Mouse (Mus musculus) neural tube, embryonic 12.5 days (tissue): ENCODE results near the gene Hoxd9. TPM values are rescaled to one million over a fixed set of nuclear protein-coding genes. Genes with fewer than 3 reads are reported as not detected.

Source experiments
- ATAC-seq: fragments of 200-750 bp; cut with Nextera tagmentation; 2 replicates; pipeline ENCODE4 v1.8.0; 2017; ENCODE audit warnings: low read depth, mild to moderate bottlenecking, moderate TSS enrichment, moderate library complexity; ENCODE audit not compliant: low FRiP score
- H3K27ac ChIP-seq: fragments of 300-500 bp; sonication (generic); 2 replicates; pipeline ENCODE4 v1.5.1; 2016
- H3K27me3 ChIP-seq: fragments of 300-500 bp; sonication (generic); replicated peaks from 2 replicates; pipeline ENCODE4 v1.6.1; 2016; ENCODE audit warnings: mild to moderate bottlenecking
- H3K36me3 ChIP-seq: fragments of 300-500 bp; sonication (generic); 2 replicates; pipeline ENCODE4 v1.6.1; 2016; ENCODE audit warnings: mild to moderate bottlenecking
- H3K4me1 ChIP-seq: fragments of 300-500 bp; sonication (generic); 2 replicates; pipeline ENCODE4 v1.6.1; 2016
- H3K4me2 ChIP-seq: fragments of 300-500 bp; sonication (generic); replicated peaks from 2 replicates; pipeline ENCODE4 v1.6.1; 2016; ENCODE audit warnings: mild to moderate bottlenecking
- H3K4me3 ChIP-seq: fragments of 300-500 bp; sonication (generic); 2 replicates; pipeline ENCODE4 v1.5.1; 2016
- H3K9ac ChIP-seq: fragments of 300-500 bp; sonication (generic); 2 replicates; pipeline ENCODE4 v1.6.1; 2016; ENCODE audit warnings: mild to moderate bottlenecking
- H3K9me3 ChIP-seq: fragments of 300-500 bp; sonication (generic); 2 replicates; pipeline ENCODE4 v1.6.1; 2016; ENCODE audit warnings: mild to moderate bottlenecking
- WGBS: fragments of 180-500 bp; shearing (Covaris S2); methylation state at CpG from one replicate; pipeline ENCODE4 v1.1.7; 2016; 5-methylcytosine and 5-hydroxymethylcytosine counted together
- polyA plus RNA-seq: library from polyadenylated mRNA; unstranded; fragments of >200 nt; fragmentation: Nextera tagmentation; extraction: Ambion mirVana; gene quantifications from 2 replicates; pipeline ENCODE4 v1.2.1, GENCODE M21; 2016

Hoxd9 gene
- polyA plus RNA-seq, 1 experiment from 2014 or later, result 34.4 TPM

GRCm38 (mm10) chr2:74704999-74705466 is 7.5 kb downstream of the Hoxd9 start:
- H3K9me3 ChIP-seq, result no peaks in the 10 kb centered on the region
- H3K9ac ChIP-seq, result peak overlapping the region; percentile 98
- ATAC-seq, result peak; percentile 7
- H3K4me3 ChIP-seq, result peak overlapping the region; percentile 78
- H3K27ac ChIP-seq, result peak overlapping the region; percentile 100
- H3K36me3 ChIP-seq, result no peaks in the 10 kb centered on the region
- WGBS, result under 1% methylated on average over 51 of the region's 66 CpGs
- H3K4me1 ChIP-seq, result peaks cover 45% of the 10 kb centered on the region
- peak overlapping the region; percentile 96 for H3K4me2 ChIP-seq
- peaks cover 13% of the 10 kb centered on the region for H3K27me3 ChIP-seq

DNA sequence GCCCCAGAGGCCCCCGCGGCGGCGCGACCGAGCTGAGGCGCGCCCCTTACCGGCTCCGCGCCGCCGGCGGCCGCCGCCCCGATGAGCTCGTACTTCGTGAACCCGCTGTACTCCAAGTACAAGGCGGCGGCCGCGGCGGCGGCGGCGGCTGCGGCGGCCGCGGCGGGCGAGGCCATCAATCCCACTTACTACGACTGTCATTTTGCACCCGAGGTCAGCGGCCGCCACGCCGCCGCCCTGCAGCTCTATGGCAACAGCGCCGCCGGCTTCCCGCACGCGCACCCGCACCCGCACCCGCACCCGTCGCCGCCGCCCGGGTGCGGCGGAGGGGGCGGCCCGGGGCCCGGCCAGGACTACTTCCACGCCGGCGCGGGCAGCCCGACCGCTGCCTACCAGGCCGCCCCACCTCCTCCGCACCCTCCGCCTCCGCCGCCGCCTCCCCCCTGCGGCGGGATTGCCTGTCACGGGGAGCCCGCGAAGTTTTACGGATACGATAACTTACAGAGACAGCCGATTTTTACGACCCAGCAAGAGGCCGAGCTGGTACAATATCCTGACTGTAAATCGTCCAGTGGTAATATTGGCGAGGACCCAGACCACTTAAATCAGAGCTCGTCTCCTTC is 8.1 kb downstream of the Hoxd9 start:
- Histone ChIP-seq H3K27me3 (peaks cover 8% of the 10 kb centered on the region), H3K9me3 (no peaks in the 10 kb centered on the region), H3K4me2 (peak overlapping the region; percentile 96), H3K27ac (peak overlapping the region; percentile 100), H3K4me1 (peaks cover 45% of the 10 kb centered on the region), H3K4me3 (peak overlapping the region; percentile 78), H3K36me3 (no peaks in the 10 kb centered on the region), H3K9ac (peak overlapping the region; percentile 98)
- under 1% methylated on average over 76 of the region's 85 CpGs for WGBS
- peak; percentile 62 for ATAC-seq

- peaks cover 44% of the 10 kb centered on the region for H3K4me1 ChIP-seq
- no peaks in the 10 kb centered on the region for H3K27me3 ChIP-seq
- no peaks in the 10 kb centered on the region for H3K9me3 ChIP-seq
Measured at GRCm38 (mm10) chr2:74706393-74706960, 8.9 kb downstream of the Hoxd9 start.

DNA sequence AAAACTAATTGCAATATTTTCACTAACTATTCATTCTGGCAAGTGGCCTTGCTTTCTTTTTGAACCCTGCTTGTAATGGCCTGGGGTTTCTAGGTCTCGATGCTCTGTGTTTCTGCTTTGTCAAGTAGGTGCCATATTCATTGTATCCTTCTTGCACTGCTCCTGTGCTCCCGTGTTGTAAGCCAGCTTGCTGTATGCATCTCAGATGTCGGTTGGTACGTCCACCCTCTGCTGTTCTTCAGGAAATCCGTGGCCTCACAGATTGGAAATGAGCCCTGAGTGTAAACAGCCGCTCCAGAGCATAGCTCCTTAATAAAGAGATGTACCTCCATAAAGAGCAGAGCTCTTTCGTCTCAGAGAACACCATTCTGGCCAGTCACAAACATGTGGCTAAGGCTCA is 10.1 kb downstream of the Hoxd9 start:
- peak overlapping the region; percentile 70 for H3K9ac ChIP-seq
- WGBS, result 8% methylated on average over 7 of the region's 7 CpGs

More at GRCm38 (mm10) chr2:74706393-74706960, 8.9 kb downstream of the Hoxd9 start:
- WGBS, result 2% methylated on average over 13 of the region's 13 CpGs
- no peaks in the 10 kb centered on the region for H3K36me3 ChIP-seq
- peak overlapping the region; percentile 22 for H3K27ac ChIP-seq
- ATAC-seq, result no peak
- H3K4me3 ChIP-seq, result peak overlapping the region; percentile 78
- peak overlapping the region; percentile 98 for H3K9ac ChIP-seq
- peak overlapping the region; percentile 96 for H3K4me2 ChIP-seq

GRCm38 (mm10) chr2:74708676-74709075 is 11.1 kb downstream of the Hoxd9 start:
- H3K27me3 ChIP-seq, result no peaks in the 10 kb centered on the region
- no peaks in the 10 kb centered on the region for H3K9me3 ChIP-seq
- no peak for ATAC-seq
- WGBS, result 19% methylated on average over 4 of the region's 4 CpGs
- H3K27ac ChIP-seq, result no peak overlapping the region
- no peaks in the 10 kb centered on the region for H3K36me3 ChIP-seq
- H3K9ac ChIP-seq, result peak overlapping the region; percentile 70; the same call in 1 of the 2 replicates
- peaks cover 39% of the 10 kb centered on the region for H3K4me1 ChIP-seq
- H3K4me2 ChIP-seq, result peak overlapping the region; percentile 96
- peak overlapping the region; percentile 19 for H3K4me3 ChIP-seq

More for the DNA sequence above, 10.1 kb downstream of the Hoxd9 start:
- no peaks in the 10 kb centered on the region for H3K9me3 ChIP-seq
- no peak for ATAC-seq
- no peaks in the 10 kb centered on the region for H3K27me3 ChIP-seq
- peak overlapping the region; percentile 42 for H3K4me3 ChIP-seq
- H3K27ac ChIP-seq, result peak overlapping the region; percentile 38; the same call in 1 of the 2 replicates
- peaks cover 44% of the 10 kb centered on the region for H3K4me1 ChIP-seq
- H3K36me3 ChIP-seq, result no peaks in the 10 kb centered on the region
- H3K4me2 ChIP-seq, result peak overlapping the region; percentile 96

DNA sequence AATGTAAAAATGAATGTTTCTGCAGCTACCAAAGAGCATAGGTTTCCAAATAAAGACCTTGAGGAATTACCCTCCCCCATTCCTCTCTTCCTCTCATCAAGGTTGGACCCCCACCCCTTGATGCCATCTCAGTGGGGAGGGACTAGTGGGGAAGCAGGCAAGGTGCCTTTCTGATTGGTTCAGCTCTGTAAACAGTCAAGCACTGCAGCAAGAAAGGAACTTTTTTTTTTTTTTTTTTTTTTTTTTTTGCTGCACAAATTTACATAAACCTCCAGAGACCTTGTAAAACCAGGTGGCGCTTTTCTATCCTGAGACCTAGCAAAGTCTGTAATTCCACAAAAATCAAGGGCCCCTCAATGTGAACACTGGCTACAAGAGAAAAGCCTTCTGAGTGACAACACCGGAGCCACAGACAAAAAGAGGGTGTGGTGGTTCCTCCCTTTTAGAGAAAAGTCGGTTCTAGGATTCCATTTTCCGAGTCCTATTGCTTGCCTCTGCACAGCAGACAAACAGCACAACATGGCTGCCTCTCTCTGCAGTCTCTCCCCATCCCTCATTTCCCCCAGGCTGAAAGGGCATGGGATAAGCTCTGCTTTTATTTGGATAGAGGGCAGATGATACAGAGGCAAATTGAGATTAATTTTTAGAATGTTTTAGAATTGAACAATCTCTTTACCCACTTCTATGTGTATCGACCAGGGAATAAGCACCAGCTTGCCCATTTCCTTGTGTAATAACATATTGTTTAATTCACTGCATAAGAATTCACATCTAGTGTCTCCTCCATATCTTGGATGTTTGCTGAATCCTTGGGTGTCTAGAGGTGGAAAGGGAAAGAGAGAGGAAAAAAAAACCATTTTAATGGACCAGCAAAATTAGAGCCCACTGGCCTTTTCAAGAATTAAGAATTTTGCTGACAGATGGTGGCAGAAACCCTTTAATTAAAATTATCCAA is 12.2 kb downstream of the Hoxd9 start:
- 6% methylated on average over 5 of the region's 5 CpGs for WGBS
- Histone ChIP-seq H3K4me3 (0 out of 2 replicates have a peak overlapping the region, but pooled peaks have one; percentile 3), H3K9me3 (no peaks in the 10 kb centered on the region), H3K4me1 (peaks cover 33% of the 10 kb centered on the region), H3K27me3 (no peaks in the 10 kb centered on the region), H3K4me2 (peak overlapping the region; percentile 96), H3K36me3 (no peaks in the 10 kb centered on the region), H3K9ac (peak overlapping the region; percentile 70), H3K27ac (peak overlapping the region; percentile 21; the same call in 1 of the 2 replicates)
- ATAC-seq, result no peak

GRCm38 (mm10) chr2:74710929-74711543 is 13.5 kb downstream of the Hoxd9 start:
- Histone ChIP-seq H3K27me3 (no peaks in the 10 kb centered on the region), H3K9me3 (no peaks in the 10 kb centered on the region), H3K36me3 (no peaks in the 10 kb centered on the region), H3K4me1 (peaks cover 41% of the 10 kb centered on the region), H3K9ac (peak overlapping the region; percentile 100), H3K4me2 (peak overlapping the region; percentile 96), H3K27ac (peak overlapping the region; percentile 100), H3K4me3 (peak overlapping the region; percentile 90)
- no peak for ATAC-seq
- WGBS, result under 1% methylated on average over 16 of the region's 16 CpGs

GRCm38 (mm10) chr2:74711721-74712621 is 14.4 kb downstream of the Hoxd9 start, which contains the start of the genes Hoxd3 and Hoxd4:
Gene Hoxd3 (plus strand): TSS chr2:74711927.
Gene Hoxd4 (plus strand): TSS chr2:74711929.
- H3K27ac ChIP-seq, result peak within 1 kb of the TSS; percentile 100
- ATAC-seq, result peak; percentile 73
- H3K27me3 ChIP-seq, result no peaks in the 10 kb centered on the region
- WGBS, result under 1% methylated on average over 65 of the region's 65 CpGs
- peak within 1 kb of the TSS; percentile 90 for H3K4me3 ChIP-seq
- peak within 1 kb of the TSS; percentile 100 for H3K9ac ChIP-seq
- no peaks in the 10 kb centered on the region for H3K9me3 ChIP-seq
- H3K4me1 ChIP-seq, result peaks cover 48% of the 10 kb centered on the region
- H3K4me2 ChIP-seq, result peak within 1 kb of the TSS; percentile 96
- H3K36me3 ChIP-seq, result no peaks in the 10 kb centered on the region

GRCm38 (mm10) chr2:74713239-74714150 is 16.0 kb downstream of the Hoxd9 start:
- Histone ChIP-seq H3K36me3 (no peaks in the 10 kb centered on the region), H3K4me3 (peak overlapping the region; percentile 90), H3K9me3 (no peaks in the 10 kb centered on the region), H3K27ac (peak overlapping the region; percentile 89), H3K4me2 (peak overlapping the region; percentile 96), H3K4me1 (peaks cover 54% of the 10 kb centered on the region), H3K9ac (peak overlapping the region; percentile 100), H3K27me3 (no peaks in the 10 kb centered on the region)
- ATAC-seq, result no peak
- WGBS, result 2% methylated on average over 19 of the region's 19 CpGs

DNA sequence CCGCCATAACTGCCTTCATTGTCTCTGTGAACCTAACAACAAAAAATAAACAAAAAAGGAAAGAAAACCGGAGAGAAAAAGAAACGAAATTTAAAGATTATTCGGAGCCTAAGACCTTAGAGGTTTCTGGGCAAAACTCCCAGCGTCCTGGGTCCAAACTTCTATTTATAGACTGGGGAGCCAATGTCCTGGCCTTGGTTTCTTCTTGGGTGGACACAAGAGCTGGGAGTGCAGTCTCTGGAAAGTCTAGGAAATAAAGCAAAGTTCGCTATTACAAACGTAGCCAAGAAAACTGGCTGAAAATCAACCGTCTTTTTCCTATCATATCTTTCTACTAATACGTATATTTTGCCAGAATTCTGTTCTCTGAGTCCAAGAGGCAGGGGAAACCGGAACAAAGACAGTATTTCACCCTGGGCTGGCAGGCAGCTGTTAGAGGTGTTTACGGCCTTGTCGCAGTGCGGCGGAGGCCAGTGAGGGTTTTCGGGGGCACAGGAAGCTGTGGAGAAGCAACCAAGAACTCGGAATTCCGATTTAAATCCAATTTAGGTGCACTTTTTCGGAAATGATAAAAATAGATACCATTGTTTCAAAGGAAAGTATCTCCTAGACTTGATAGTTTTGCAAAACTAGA is 16.7 kb downstream of the Hoxd9 start:
- peak overlapping the region; percentile 89 for H3K27ac ChIP-seq
- peak overlapping the region; percentile 90 for H3K4me3 ChIP-seq
- peak overlapping the region; percentile 100 for H3K9ac ChIP-seq
- peak overlapping the region; percentile 96 for H3K4me2 ChIP-seq
- ATAC-seq, result no peak
- no peaks in the 10 kb centered on the region for H3K9me3 ChIP-seq
- H3K36me3 ChIP-seq, result no peaks in the 10 kb centered on the region
- no peaks in the 10 kb centered on the region for H3K27me3 ChIP-seq
- peaks cover 54% of the 10 kb centered on the region for H3K4me1 ChIP-seq
- WGBS, result 2% methylated on average over 18 of the region's 18 CpGs
